Mouse (Mus musculus): ENCODE data around the gene Ell2. TPM values are rescaled to one million over a fixed set of nuclear protein-coding genes. Genes with fewer than 3 reads are reported as not detected.

The Ell2 gene
- 6.4 and 7.7 TPM in 2 replicates for polyA plus RNA-seq (2012; rRNA removed)
- 9.4 and 9.9 TPM in 2 replicates for polyA plus RNA-seq (2014; fragmentation: Nextera tagmentation; extraction: Ambion mirVana)

GRCm38 (mm10) chr13:75706457-75706856, at the start of gene Ell2:
Ell2 (plus strand) TSS chr13:75706757.
- Histone ChIP-seq H3K4me3 (replicated peaks; ENCODE audit: low read length) (peak within 1 kb of the TSS; percentile 73), H3K36me3 (ENCODE audit: control insufficient read depth, insufficient read depth, low read length) (no peaks in the 10 kb centered on the region), H3K27ac (replicated peaks; ENCODE audit: low read depth, low read length) (peak within 1 kb of the TSS; percentile 55; the same call in 1 of the 2 replicates), H3K9me3 (ENCODE audit: control insufficient read depth, low read length) (no peaks in the 10 kb centered on the region), H3K4me1 (ENCODE audit: control insufficient read depth, insufficient read depth, low read length) (peaks cover 5% of the 10 kb centered on the region), H3K27me3 (ENCODE audit: control insufficient read depth, insufficient read depth, low read length) (no peaks in the 10 kb centered on the region), H3K9ac (ENCODE audit: low read depth, low read length, severe bottlenecking) (peak within 1 kb of the TSS; percentile 84), H3K4me2 (replicated peaks; ENCODE audit: low read depth, low read length, severe bottlenecking) (peak within 1 kb of the TSS; percentile 68)
- TF ChIP-seq POLR2A (IDR thresholded peaks at IDR 0.05; ENCODE audit: borderline replicate concordance, extremely low read depth, insufficient read depth, insufficient read length) = no peak
- DNase-seq (ENCODE audit: low spot score) (no peak), ATAC-seq (ENCODE audit: low FRiP score, low read depth) (no peak)
- 96% methylated on average over 1 of the region's 1 CpGs for WGBS

- H3K9ac ChIP-seq (ENCODE audit: low read depth, low read length, severe bottlenecking) = no peak overlapping the region
- no peak overlapping the region for H3K27ac ChIP-seq (replicated peaks; ENCODE audit: low read depth, low read length)
- no peaks in the 10 kb centered on the region for H3K9me3 ChIP-seq (ENCODE audit: control insufficient read depth, low read length)
- WGBS = 44% methylated on average over 3 of the region's 3 CpGs
- no peak overlapping the region for H3K4me3 ChIP-seq (replicated peaks; ENCODE audit: low read length)
- ATAC-seq (ENCODE audit: low FRiP score, low read depth) (no peak), DNase-seq (ENCODE audit: low spot score) (no peak)
- H3K27me3 ChIP-seq (ENCODE audit: control insufficient read depth, insufficient read depth, low read length) = no peaks in the 10 kb centered on the region
- no peak for TF ChIP-seq POLR2A (IDR thresholded peaks at IDR 0.05; ENCODE audit: borderline replicate concordance, extremely low read depth, insufficient read depth, insufficient read length)
- no peaks in the 10 kb centered on the region for H3K4me1 ChIP-seq (ENCODE audit: control insufficient read depth, insufficient read depth, low read length)
- no peak overlapping the region for H3K4me2 ChIP-seq (replicated peaks; ENCODE audit: low read depth, low read length, severe bottlenecking)
- no peaks in the 10 kb centered on the region for H3K36me3 ChIP-seq (ENCODE audit: control insufficient read depth, insufficient read depth, low read length)
These were observed 21.1 kb upstream of the Ell2 start for GRCm38 (mm10) chr13:75685438-75685837.

- no peaks in the 10 kb centered on the region for H3K4me1 ChIP-seq (ENCODE audit: control insufficient read depth, insufficient read depth, low read length)
- no peak for TF ChIP-seq POLR2A (IDR thresholded peaks at IDR 0.05; ENCODE audit: borderline replicate concordance, extremely low read depth, insufficient read depth, insufficient read length)
These were observed 19.6 kb upstream of the Ell2 start for GRCm38 (mm10) chr13:75686995-75687394.

GRCm38 (mm10) chr13:75691625-75692024, 14.9 kb upstream of the Ell2 start:
- no peak overlapping the region for H3K27ac ChIP-seq (replicated peaks; ENCODE audit: low read depth, low read length)
- DNase-seq (ENCODE audit: low spot score) (no peak), ATAC-seq (ENCODE audit: low FRiP score, low read depth) (no peak)
- no peak overlapping the region for H3K9ac ChIP-seq (ENCODE audit: low read depth, low read length, severe bottlenecking)
- no peaks in the 10 kb centered on the region for H3K36me3 ChIP-seq (ENCODE audit: control insufficient read depth, insufficient read depth, low read length)
- H3K9me3 ChIP-seq (ENCODE audit: control insufficient read depth, low read length) = no peaks in the 10 kb centered on the region
- no peak overlapping the region for H3K4me2 ChIP-seq (replicated peaks; ENCODE audit: low read depth, low read length, severe bottlenecking)
- H3K4me3 ChIP-seq (replicated peaks; ENCODE audit: low read length) = no peak overlapping the region
- H3K4me1 ChIP-seq (ENCODE audit: control insufficient read depth, insufficient read depth, low read length) = no peaks in the 10 kb centered on the region
- H3K27me3 ChIP-seq (ENCODE audit: control insufficient read depth, insufficient read depth, low read length) = no peaks in the 10 kb centered on the region
- TF ChIP-seq POLR2A (IDR thresholded peaks at IDR 0.05; ENCODE audit: borderline replicate concordance, extremely low read depth, insufficient read depth, insufficient read length) = no peak

More at GRCm38 (mm10) chr13:75686995-75687394, 19.6 kb upstream of the Ell2 start:
- no peak overlapping the region for H3K27ac ChIP-seq (replicated peaks; ENCODE audit: low read depth, low read length)
- H3K36me3 ChIP-seq (ENCODE audit: control insufficient read depth, insufficient read depth, low read length) = no peaks in the 10 kb centered on the region
- no peak overlapping the region for H3K4me3 ChIP-seq (replicated peaks; ENCODE audit: low read length)
- no peak for ATAC-seq (ENCODE audit: low FRiP score, low read depth)
- H3K4me2 ChIP-seq (replicated peaks; ENCODE audit: low read depth, low read length, severe bottlenecking) = no peak overlapping the region
- H3K9ac ChIP-seq (ENCODE audit: low read depth, low read length, severe bottlenecking) = no peak overlapping the region
- H3K9me3 ChIP-seq (ENCODE audit: control insufficient read depth, low read length) = no peaks in the 10 kb centered on the region
- DNase-seq (ENCODE audit: low spot score) = no peak
- no peaks in the 10 kb centered on the region for H3K27me3 ChIP-seq (ENCODE audit: control insufficient read depth, insufficient read depth, low read length)
- WGBS = 71% methylated on average over 4 of the region's 4 CpGs

GRCm38 (mm10) chr13:75693081-75693480, 13.5 kb upstream of the Ell2 start:
- no peaks in the 10 kb centered on the region for H3K4me1 ChIP-seq (ENCODE audit: control insufficient read depth, insufficient read depth, low read length)
- DNase-seq (ENCODE audit: low spot score) = no peak
- no peak overlapping the region for H3K4me3 ChIP-seq (replicated peaks; ENCODE audit: low read length)
- H3K36me3 ChIP-seq (ENCODE audit: control insufficient read depth, insufficient read depth, low read length) = no peaks in the 10 kb centered on the region
- H3K27me3 ChIP-seq (ENCODE audit: control insufficient read depth, insufficient read depth, low read length) = no peaks in the 10 kb centered on the region
- H3K27ac ChIP-seq (replicated peaks; ENCODE audit: low read depth, low read length) = no peak overlapping the region
- TF ChIP-seq POLR2A (IDR thresholded peaks at IDR 0.05; ENCODE audit: borderline replicate concordance, extremely low read depth, insufficient read depth, insufficient read length) = no peak
- H3K9me3 ChIP-seq (ENCODE audit: control insufficient read depth, low read length) = no peaks in the 10 kb centered on the region
- no peak overlapping the region for H3K4me2 ChIP-seq (replicated peaks; ENCODE audit: low read depth, low read length, severe bottlenecking)
- no peak overlapping the region for H3K9ac ChIP-seq (ENCODE audit: low read depth, low read length, severe bottlenecking)
- no peak for ATAC-seq (ENCODE audit: low FRiP score, low read depth)

GRCm38 (mm10) chr13:75702814-75703213, 3.7 kb upstream of the Ell2 start:
- Histone ChIP-seq H3K4me2 (replicated peaks; ENCODE audit: low read depth, low read length, severe bottlenecking) (no peak overlapping the region), H3K27ac (replicated peaks; ENCODE audit: low read depth, low read length) (no peak overlapping the region), H3K9me3 (ENCODE audit: control insufficient read depth, low read length) (no peaks in the 10 kb centered on the region), H3K4me3 (replicated peaks; ENCODE audit: low read length) (no peak overlapping the region), H3K27me3 (ENCODE audit: control insufficient read depth, insufficient read depth, low read length) (no peaks in the 10 kb centered on the region), H3K4me1 (ENCODE audit: control insufficient read depth, insufficient read depth, low read length) (no peaks in the 10 kb centered on the region), H3K9ac (ENCODE audit: low read depth, low read length, severe bottlenecking) (no peak overlapping the region), H3K36me3 (ENCODE audit: control insufficient read depth, insufficient read depth, low read length) (no peaks in the 10 kb centered on the region)
- no peak for TF ChIP-seq POLR2A (IDR thresholded peaks at IDR 0.05; ENCODE audit: borderline replicate concordance, extremely low read depth, insufficient read depth, insufficient read length)
- ATAC-seq (ENCODE audit: low FRiP score, low read depth) (no peak), DNase-seq (ENCODE audit: low spot score) (no peak)
- 52% methylated on average over 5 of the region's 5 CpGs for WGBS
